Mouse (Mus musculus): ENCODE results near the gene Ccdc96. TPM values are rescaled to one million over a fixed set of nuclear protein-coding genes. Genes with fewer than 3 reads are reported as not detected.

Gene Ccdc96
- polyA plus RNA-seq, 1 experiment from 2014 or later: 0.14 TPM

GRCm38 (mm10) chr5:36483203-36484101 is 936 bp upstream of the Ccdc96 start:
- peaks cover 52% of the 10 kb centered on the region; the same call in 1 of the 2 replicates for H3K79me2 ChIP-seq (ENCODE audit: inconsistent target)
- no peak overlapping the region for H3K27ac ChIP-seq
- no peaks in the 10 kb centered on the region for H3K36me3 ChIP-seq (ENCODE audit: inconsistent target)
- H3K4me3 ChIP-seq (ENCODE audit: inconsistent target): peak overlapping the region; percentile 49
- WGBS (ENCODE audit: missing documents): 7% methylated on average over 48 of the region's 58 CpGs

GRCm38 (mm10) chr5:36485306-36485705 is 918 bp downstream of the Ccdc96 start:
- Histone ChIP-seq H3K27ac (no peak overlapping the region), H3K36me3 (ENCODE audit: inconsistent target) (no peaks in the 10 kb centered on the region), H3K4me3 (ENCODE audit: inconsistent target) (peak overlapping the region; percentile 22), H3K79me2 (ENCODE audit: inconsistent target) (peaks cover 33% of the 10 kb centered on the region; the same call in 1 of the 2 replicates)
- WGBS (ENCODE audit: missing documents): 34% methylated on average over 19 of the region's 19 CpGs

GRCm38 (mm10) chr5:36489225-36489624 is 4.8 kb downstream of the Ccdc96 start:
- Histone ChIP-seq H3K4me3 (ENCODE audit: inconsistent target) (no peak overlapping the region), H3K27ac (no peak overlapping the region), H3K36me3 (ENCODE audit: inconsistent target) (peaks cover 30% of the 10 kb centered on the region), H3K79me2 (ENCODE audit: inconsistent target) (no peaks in the 10 kb centered on the region)
- 92% methylated on average over 1 of the region's 2 CpGs for whole genome bisulfite sequencing (ENCODE audit: missing documents)

- 92% methylated on average over 5 of the region's 6 CpGs for WGBS (ENCODE audit: missing documents)
These were observed 9.5 kb downstream of the Ccdc96 start for GRCm38 (mm10) chr5:36493919-36494318.

GRCm38 (mm10) chr5:36494709-36495108 is 10.3 kb downstream of the Ccdc96 start:
- peaks cover 68% of the 10 kb centered on the region for H3K36me3 ChIP-seq (ENCODE audit: inconsistent target)
- H3K27ac ChIP-seq: no peak overlapping the region
- H3K79me2 ChIP-seq (ENCODE audit: inconsistent target): no peaks in the 10 kb centered on the region
- 95% methylated on average over 9 of the region's 9 CpGs for WGBS (ENCODE audit: missing documents)
- H3K4me3 ChIP-seq (ENCODE audit: inconsistent target): no peak overlapping the region

More at GRCm38 (mm10) chr5:36493919-36494318, 9.5 kb downstream of the Ccdc96 start:
- no peak overlapping the region for H3K27ac ChIP-seq
- H3K4me3 ChIP-seq (ENCODE audit: inconsistent target): no peak overlapping the region
- no peaks in the 10 kb centered on the region for H3K79me2 ChIP-seq (ENCODE audit: inconsistent target)
- H3K36me3 ChIP-seq (ENCODE audit: inconsistent target): peaks cover 65% of the 10 kb centered on the region

GRCm38 (mm10) chr5:36505235-36505634 is 20.8 kb downstream of the Ccdc96 start:
- Histone ChIP-seq H3K79me2 (ENCODE audit: inconsistent target) (no peaks in the 10 kb centered on the region), H3K27ac (no peak overlapping the region), H3K4me3 (ENCODE audit: inconsistent target) (no peak overlapping the region), H3K36me3 (ENCODE audit: inconsistent target) (peaks cover 97% of the 10 kb centered on the region)
- WGBS (ENCODE audit: missing documents): 92% methylated on average over 7 of the region's 7 CpGs

GRCm38 (mm10) chr5:36505643-36506042 is 21.3 kb downstream of the Ccdc96 start:
- 88% methylated on average over 5 of the region's 5 CpGs for WGBS (ENCODE audit: missing documents)
- no peak overlapping the region for H3K27ac ChIP-seq
- no peaks in the 10 kb centered on the region for H3K79me2 ChIP-seq (ENCODE audit: inconsistent target)
- peaks cover 98% of the 10 kb centered on the region for H3K36me3 ChIP-seq (ENCODE audit: inconsistent target)
- no peak overlapping the region for H3K4me3 ChIP-seq (ENCODE audit: inconsistent target)

- Histone ChIP-seq H3K27ac (no peak overlapping the region), H3K36me3 (ENCODE audit: inconsistent target) (peaks cover 96% of the 10 kb centered on the region), H3K79me2 (ENCODE audit: inconsistent target) (no peaks in the 10 kb centered on the region), H3K4me3 (ENCODE audit: inconsistent target) (no peak overlapping the region)
- 98% methylated on average over 10 of the region's 10 CpGs for WGBS (ENCODE audit: missing documents)
These were observed 24.0 kb downstream of the Ccdc96 start for GRCm38 (mm10) chr5:36508351-36508750.

GRCm38 (mm10) chr5:36510956-36511355 is 26.6 kb downstream of the Ccdc96 start:
- peaks cover 70% of the 10 kb centered on the region for H3K36me3 ChIP-seq (ENCODE audit: inconsistent target)
- H3K27ac ChIP-seq: no peak overlapping the region
- no peak overlapping the region for H3K4me3 ChIP-seq (ENCODE audit: inconsistent target)
- WGBS (ENCODE audit: missing documents): 94% methylated on average over 2 of the region's 2 CpGs
- H3K79me2 ChIP-seq (ENCODE audit: inconsistent target): no peaks in the 10 kb centered on the region; the same call in 1 of the 2 replicates

GRCm38 (mm10) chr5:36515126-36515525 is 30.7 kb downstream of the Ccdc96 start:
- peaks cover 57% of the 10 kb centered on the region for H3K36me3 ChIP-seq (ENCODE audit: inconsistent target)
- WGBS (ENCODE audit: missing documents): 43% methylated on average over 1 of the region's 1 CpGs
- H3K4me3 ChIP-seq (ENCODE audit: inconsistent target): no peak overlapping the region
- peak overlapping the region; percentile 94 for H3K27ac ChIP-seq
- H3K79me2 ChIP-seq (ENCODE audit: inconsistent target): no peaks in the 10 kb centered on the region; the same call in 1 of the 2 replicates

- Histone ChIP-seq H3K4me3 (ENCODE audit: inconsistent target) (no peak overlapping the region), H3K36me3 (ENCODE audit: inconsistent target) (peaks cover 57% of the 10 kb centered on the region), H3K27ac (peak overlapping the region; percentile 94), H3K79me2 (ENCODE audit: inconsistent target) (no peaks in the 10 kb centered on the region; the same call in 1 of the 2 replicates)
- WGBS (ENCODE audit: missing documents): 81% methylated on average over 5 of the region's 5 CpGs
These were observed 31.2 kb downstream of the Ccdc96 start for GRCm38 (mm10) chr5:36515558-36515957.

GRCm38 (mm10) chr5:36517596-36517995 is 33.2 kb downstream of the Ccdc96 start:
- Histone ChIP-seq H3K27ac (no peak overlapping the region), H3K36me3 (ENCODE audit: inconsistent target) (peaks cover 57% of the 10 kb centered on the region), H3K4me3 (ENCODE audit: inconsistent target) (no peak overlapping the region), H3K79me2 (ENCODE audit: inconsistent target) (peaks cover under 1% of the 10 kb centered on the region; the same call in 1 of the 2 replicates)
- 100% methylated on average over 3 of the region's 3 CpGs for WGBS (ENCODE audit: missing documents)

- Histone ChIP-seq H3K79me2 (ENCODE audit: inconsistent target) (peaks cover 22% of the 10 kb centered on the region; the same call in 1 of the 2 replicates), H3K4me3 (ENCODE audit: inconsistent target) (no peak overlapping the region), H3K27ac (no peak overlapping the region), H3K36me3 (ENCODE audit: inconsistent target) (peaks cover 68% of the 10 kb centered on the region)
- 96% methylated on average over 3 of the region's 3 CpGs for WGBS (ENCODE audit: missing documents)
These were observed 35.4 kb downstream of the Ccdc96 start for GRCm38 (mm10) chr5:36519751-36520150.

- Histone ChIP-seq H3K4me3 (ENCODE audit: inconsistent target) (no peak overlapping the region), H3K79me2 (ENCODE audit: inconsistent target) (peaks cover 53% of the 10 kb centered on the region), H3K36me3 (ENCODE audit: inconsistent target) (peaks cover 67% of the 10 kb centered on the region), H3K27ac (no peak overlapping the region)
- 87% methylated on average over 2 of the region's 2 CpGs for WGBS (ENCODE audit: missing documents)
These were observed 38.4 kb downstream of the Ccdc96 start for GRCm38 (mm10) chr5:36522782-36523181.

- H3K4me3 ChIP-seq (ENCODE audit: inconsistent target): no peak overlapping the region
- peaks cover 62% of the 10 kb centered on the region for H3K36me3 ChIP-seq (ENCODE audit: inconsistent target)
- peaks cover 57% of the 10 kb centered on the region for H3K79me2 ChIP-seq (ENCODE audit: inconsistent target)
- H3K27ac ChIP-seq: no peak overlapping the region
- 97% methylated on average over 5 of the region's 5 CpGs for WGBS (ENCODE audit: missing documents)
These were observed 38.9 kb downstream of the Ccdc96 start for GRCm38 (mm10) chr5:36523219-36523703.

Data from macrophage (primary cell).